Mouse (Mus musculus) G1E-ER4 (cell line): ENCODE measurements around the gene Me1. TPM values are rescaled to one million over a fixed set of nuclear protein-coding genes. Genes with fewer than 3 reads are reported as not detected.

ENCODE experiments used
- GATA1 ChIP-seq: IDR thresholded peaks from one replicate; pipeline ENCODE4 v1.8.0; 2012; ENCODE audit warnings: low read length, inconsistent platforms
- polyA plus RNA-seq: library from polyadenylated mRNA; stranded (reverse); fragments of >175 nt; gene quantifications from 2 replicates; pipeline ENCODE4 v1.2.3, GENCODE M21; 2012

Me1 gene
- polyA plus RNA-seq = 16.3 and 22.6 TPM in 2 replicates

DNA sequence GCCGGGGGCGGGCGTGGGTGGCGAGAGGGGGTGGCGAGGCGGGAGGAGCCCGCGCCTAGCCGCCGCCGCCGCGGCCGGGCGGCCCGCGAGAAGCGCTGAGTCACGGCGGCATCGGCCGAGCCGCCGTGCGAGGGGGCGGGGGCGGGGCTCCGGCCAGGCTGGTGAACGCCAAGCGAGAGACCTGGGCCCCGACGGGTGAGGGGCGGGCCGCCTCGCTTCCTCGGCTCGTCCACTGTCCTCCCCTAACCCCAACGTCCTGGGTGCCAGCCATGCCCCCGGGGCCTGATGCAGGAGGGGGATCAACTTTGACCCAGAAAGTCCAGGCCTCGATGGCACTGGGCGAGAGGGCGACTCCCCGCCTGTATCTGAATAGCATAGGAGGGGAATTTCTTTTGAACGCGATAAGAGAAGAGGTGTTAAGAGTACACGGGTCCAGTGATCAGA is at the start of gene Me1:
Me1 (minus strand) TSS at position 136 of the 444 bp plus-strand sequence.
- TF ChIP-seq GATA1 = no peak

DNA sequence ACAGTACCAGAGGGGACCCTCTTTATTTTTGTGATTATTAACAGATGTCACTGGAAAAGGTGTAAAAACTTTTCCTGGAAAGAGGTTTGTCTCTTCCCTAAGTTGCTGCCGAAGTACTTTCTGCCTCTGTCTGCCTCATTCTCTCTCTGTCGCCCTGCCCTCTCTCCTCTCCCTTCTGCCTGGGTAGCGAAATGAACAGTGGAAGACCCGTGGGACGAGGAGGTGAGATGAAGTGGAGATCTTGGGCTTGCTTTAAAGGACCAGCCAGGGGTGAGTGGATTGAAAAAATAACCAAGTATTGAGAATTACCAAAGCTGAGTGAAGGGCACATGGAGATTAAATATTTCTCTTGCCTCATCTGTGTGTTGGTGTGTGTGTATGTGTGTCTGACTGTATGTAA is 48.3 kb upstream of the Me1 start:
- TF ChIP-seq GATA1 = no peak

GRCm38 (mm10) chr9:86742959-86743911 is 47.5 kb upstream of the Me1 start, which contains the start of gene Prss35:
Gene Prss35, plus strand, starts transcription at chr9:86743649.
- no peak for TF ChIP-seq GATA1

DNA sequence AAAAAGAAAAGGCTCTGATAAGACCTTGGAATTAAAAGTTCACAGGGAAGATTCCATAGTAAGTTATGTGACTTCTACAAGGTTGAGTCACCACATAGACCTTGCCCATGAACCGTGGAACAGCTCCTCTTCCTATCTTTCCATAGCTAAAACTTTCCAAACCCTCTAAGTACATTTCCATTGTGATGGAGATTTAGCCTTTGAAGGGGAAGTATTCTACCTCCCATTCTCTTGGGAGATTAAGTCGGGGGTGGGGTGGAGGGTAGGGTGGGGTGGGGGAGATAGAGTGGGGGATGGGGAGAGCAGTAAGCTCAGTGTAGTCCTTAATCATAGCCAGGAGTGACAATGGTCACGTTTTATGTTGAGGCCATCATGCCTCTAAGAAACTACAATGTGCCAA is 44.2 kb upstream of the Me1 start:
- no peak for TF ChIP-seq GATA1

DNA sequence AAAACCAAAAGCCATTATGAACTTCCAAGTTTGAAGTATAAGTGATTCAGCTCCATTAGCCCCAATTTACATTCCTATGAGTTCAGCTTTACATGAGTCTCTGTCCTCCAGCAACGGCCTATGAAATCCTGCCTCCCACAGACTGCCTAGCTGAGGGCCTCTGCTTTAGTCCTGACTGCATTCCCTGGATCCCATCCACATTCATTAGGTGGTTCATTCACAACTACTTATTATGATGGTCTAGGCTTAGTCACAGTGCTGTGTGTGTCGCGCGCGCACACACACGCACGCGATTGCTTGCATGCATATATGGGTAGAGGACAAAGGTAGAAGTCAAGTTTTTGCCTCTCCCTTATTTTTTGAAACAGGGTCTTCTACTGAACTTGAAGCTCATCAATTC is 43.0 kb upstream of the Me1 start:
- no peak for TF ChIP-seq GATA1

GRCm38 (mm10) chr9:86738067-86738466 is 42.3 kb upstream of the Me1 start:
- TF ChIP-seq GATA1 = no peak

DNA sequence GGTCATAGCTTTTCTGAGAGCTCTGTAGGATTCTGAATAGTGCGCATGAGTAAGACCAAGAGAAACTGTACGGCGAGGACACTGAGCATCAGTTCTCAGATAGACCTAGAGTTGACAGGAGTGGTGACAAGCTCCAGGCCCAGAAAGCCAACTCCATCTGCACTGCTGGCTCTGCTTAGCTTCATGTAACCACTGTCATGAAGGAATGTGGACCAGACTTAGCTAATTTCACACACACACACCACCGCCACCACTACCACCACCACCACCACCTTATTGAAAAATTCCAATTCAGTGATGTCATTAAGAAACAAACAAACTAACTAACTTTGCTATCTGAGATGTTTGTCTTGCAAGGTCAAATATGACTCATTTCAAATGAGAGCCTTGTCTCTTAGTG is 41.2 kb upstream of the Me1 start:
- no peak for TF ChIP-seq GATA1

GRCm38 (mm10) chr9:86734795-86735194 is 39.0 kb upstream of the Me1 start:
- no peak for TF ChIP-seq GATA1

GRCm38 (mm10) chr9:86734357-86734756 is 38.6 kb upstream of the Me1 start:
- no peak for TF ChIP-seq GATA1

DNA sequence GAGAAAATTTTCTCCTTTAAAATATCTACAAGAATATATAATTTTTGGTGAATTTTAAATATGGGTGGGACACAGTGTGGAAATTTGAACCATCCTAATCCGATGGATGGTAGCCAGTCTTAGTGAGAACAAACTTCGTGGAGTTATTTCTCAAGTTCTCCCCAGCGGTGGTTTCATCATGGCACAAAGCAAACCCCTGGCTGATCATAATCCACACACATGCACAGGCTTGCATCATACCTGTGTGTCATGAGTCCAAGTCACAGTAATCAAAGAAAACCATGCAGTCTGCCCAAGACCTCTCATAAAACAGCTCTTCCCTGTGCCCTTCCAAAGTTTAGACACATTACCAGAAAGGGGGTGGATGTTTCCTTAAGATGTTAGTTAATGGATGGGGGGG is 34.1 kb upstream of the Me1 start:
- no peak for TF ChIP-seq GATA1

GRCm38 (mm10) chr9:86729084-86729483 is 33.3 kb upstream of the Me1 start:
- TF ChIP-seq GATA1 = no peak

GRCm38 (mm10) chr9:86728214-86728814 is 32.6 kb upstream of the Me1 start:
- no peak for TF ChIP-seq GATA1

DNA sequence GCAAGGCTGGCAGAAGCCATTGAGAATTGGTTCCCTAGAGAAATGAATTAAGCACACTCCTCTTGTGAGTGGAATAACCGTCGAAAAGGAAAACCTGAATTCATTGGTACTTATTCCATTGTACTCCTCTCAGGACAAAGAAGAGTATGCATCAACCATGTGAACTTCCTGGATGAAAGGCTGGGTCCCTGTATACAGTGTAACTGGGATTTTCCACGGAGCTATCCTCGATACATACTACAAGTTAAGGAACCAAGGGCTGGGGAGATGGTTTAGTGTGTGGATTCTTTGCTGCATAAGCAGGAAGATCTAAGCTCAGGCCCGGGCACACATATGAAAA is 30.6 kb upstream of the Me1 start:
- TF ChIP-seq GATA1 = no peak

- no peak for TF ChIP-seq GATA1
Measured at GRCm38 (mm10) chr9:86725604-86726380, 30.0 kb upstream of the Me1 start.

- TF ChIP-seq GATA1 = no peak
Measured at GRCm38 (mm10) chr9:86725066-86725465, 29.3 kb upstream of the Me1 start.

DNA sequence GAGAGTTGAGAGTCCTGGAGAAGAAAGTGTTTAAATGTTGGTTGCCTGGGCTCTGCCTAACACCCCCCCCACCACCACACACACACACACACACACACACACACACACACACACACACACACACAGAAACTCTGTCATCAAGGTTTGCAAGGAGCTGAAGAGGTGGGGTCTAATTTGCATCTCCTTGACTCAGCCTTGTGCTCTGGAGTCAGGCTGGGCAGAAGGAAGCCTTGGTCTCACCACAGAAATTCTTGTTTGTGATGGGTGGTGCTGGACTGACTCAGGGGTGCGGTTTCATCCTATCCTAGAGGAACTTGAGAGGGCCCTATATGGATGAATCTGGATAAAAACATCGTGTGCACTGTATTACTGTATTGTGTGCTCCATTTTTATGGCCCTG is 25.0 kb upstream of the Me1 start:
- TF ChIP-seq GATA1 = no peak

DNA sequence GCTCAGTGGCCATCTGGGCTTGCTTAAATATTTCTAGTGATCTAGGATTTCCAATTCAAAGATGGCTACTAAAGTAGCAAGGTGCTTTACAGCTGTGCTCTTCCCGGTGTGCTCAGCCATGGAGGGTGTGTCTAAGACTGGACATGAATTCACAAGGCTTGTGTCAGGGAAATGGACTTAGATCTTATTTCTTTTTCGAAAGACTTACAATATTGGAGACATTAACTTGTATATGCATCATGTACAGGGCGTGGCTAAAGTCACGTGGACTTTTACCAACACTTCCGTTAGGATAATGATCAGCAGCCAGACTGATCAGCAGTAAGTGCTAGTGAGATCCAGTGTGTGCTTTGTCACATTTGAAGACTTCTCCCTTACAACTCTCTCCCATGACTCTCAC is 24.5 kb upstream of the Me1 start:
- TF ChIP-seq GATA1 = no peak
